Mouse (Mus musculus): ENCODE measurements around the gene Phf21a.

DNA sequence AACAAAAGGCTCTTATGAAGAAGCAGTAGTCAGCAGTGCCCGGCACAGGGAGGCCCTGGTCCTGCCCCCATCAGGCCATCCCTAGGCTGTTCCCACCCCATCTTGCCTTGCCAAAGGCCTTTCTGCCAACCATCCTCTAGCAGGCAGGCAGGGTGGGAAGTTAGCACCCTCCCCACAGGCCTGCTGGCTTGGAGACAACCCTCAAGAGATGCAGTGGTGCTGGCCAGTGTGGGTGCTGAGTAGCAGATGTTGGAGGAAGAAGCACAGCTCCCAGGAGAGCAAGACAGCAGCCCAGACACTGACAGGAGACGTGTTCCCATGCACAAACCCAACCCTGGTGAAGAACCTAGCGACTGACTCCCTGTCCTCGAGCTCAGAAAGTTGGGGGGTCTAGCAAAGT is 294.7 kb downstream of the Phf21a start:
- TF ChIP-seq CTCF (IDR thresholded peaks at IDR 0.05; ENCODE audit: low read depth, low read length) (no peak), TAL1 (conservative IDR thresholded peaks at IDR 0.05; ENCODE audit: low read depth, low read length) (no peak)

All from G1E (cell line).